Mouse (Mus musculus): Measurements from ENCODE around the gene Zfp444.

DNA sequence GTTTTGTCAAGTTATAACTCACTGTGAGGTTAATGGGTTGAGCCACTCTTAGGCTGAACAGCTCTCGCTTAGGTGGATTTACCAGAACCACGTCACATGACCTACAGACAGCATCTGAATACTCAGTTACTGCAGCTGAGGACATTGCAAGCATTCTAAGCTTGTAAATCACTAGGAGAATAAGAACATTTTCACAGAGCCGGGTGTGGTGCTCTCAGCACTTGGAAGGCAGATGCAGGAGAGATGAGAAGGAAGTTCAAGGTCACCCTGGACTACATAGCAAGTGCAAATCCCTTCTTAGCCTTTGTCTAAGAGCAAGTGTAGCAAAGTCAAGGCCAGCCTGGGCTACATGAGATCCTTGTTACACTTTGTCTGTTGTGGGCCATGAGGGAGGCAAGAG lies 32.2 kb downstream of the Zfp444 start:
- TF ChIP-seq EP300 (IDR thresholded peaks at IDR 0.05; ENCODE audit: low read depth) (no peak), CTCF (IDR thresholded peaks at IDR 0.05; ENCODE audit: low read depth) (no peak)
